Mouse (Mus musculus) cerebellum, adult 2 months (tissue): ENCODE results near the gene Cage1.

Source experiments
- CTCF ChIP-seq: fragments of 200-500 bp; IDR thresholded peaks from 2 replicates; pipeline ENCODE4 v1.5.1; 2011; ENCODE audit warnings: low read depth, mild to moderate bottlenecking, control low read depth, low read length, moderate library complexity, borderline replicate concordance; ENCODE audit not compliant: insufficient read depth
- POLR2A ChIP-seq: fragments of 200-500 bp; IDR thresholded peaks from 2 replicates; pipeline ENCODE4 v1.6.1; 2011; ENCODE audit warnings: low read length, control low read depth, borderline replicate concordance; ENCODE audit not compliant: insufficient read depth

- no peak for TF ChIP-seq CTCF
- no peak for TF ChIP-seq POLR2A
These were observed 40.2 kb upstream of the Cage1 start for GRCm38 (mm10) chr13:38077113-38077512.
